Mouse (Mus musculus) heart, postnatal 0 days (tissue): ENCODE data around the gene Rad51c.
"Not testable (repeated sequence)": the region's sequence is repeated elsewhere in the genome, so short reads cannot be mapped to it uniquely, and the experiment has no call there.

Source experiments
- CTCF ChIP-seq: IDR thresholded peaks from 2 replicates; pipeline ENCODE4 v1.5.1; 2016; ENCODE audit warnings: antibody characterized with exemption, control low read depth, low read depth
- EP300 ChIP-seq: IDR thresholded peaks from 2 replicates; pipeline ENCODE4 v1.6.1; 2016; ENCODE audit warnings: antibody characterized with exemption, low read depth

- TF ChIP-seq CTCF, EP300: not testable (repeated sequence)
These were observed 30.4 kb upstream of the Rad51c start for GRCm38 (mm10) chr11:87435107-87435506.
